12 mouse cellular contexts compared by ENCODE assay signal in the genomic region with DNA sequence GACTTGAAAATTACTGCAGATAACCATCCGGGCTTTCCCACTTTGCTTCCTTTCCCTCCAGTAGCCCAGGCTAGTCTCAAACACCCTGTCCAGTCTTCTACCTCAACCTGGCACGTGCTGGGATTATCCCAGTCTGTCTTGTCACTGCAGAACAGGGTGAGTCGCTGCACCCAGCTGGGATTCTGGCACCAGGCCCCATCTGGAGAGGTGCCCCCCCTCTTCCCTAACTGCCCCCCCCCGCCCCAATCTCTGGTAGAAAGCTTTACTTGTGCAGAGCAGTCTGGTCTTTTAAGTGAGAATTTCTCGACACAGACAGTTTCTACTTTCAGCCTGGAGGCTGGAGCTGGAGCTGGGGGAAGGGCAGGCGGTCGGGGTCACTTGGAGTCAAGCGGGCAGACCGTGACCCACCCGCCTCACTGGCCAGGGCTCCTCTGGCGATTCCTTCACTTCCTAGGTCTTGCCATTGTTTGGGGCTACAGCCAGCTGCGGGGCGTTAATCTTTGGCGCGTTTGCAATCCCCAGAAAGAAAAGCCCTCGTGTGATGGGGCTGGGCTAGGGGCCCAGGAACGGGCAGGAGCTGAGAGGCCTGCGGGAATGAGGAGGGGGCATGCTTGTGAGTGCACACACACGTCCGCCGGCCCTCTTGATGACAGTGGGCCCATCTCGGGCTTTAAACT. TPM values are rescaled to one million over a fixed set of nuclear protein-coding genes. Genes with fewer than 3 reads are reported as not detected.
DNase-seq lines count a peak whose midpoint lies in the region; ATAC-seq and TF ChIP-seq lines count a peak whose summit lies in the region.
"Had no signal": no experiment of that assay in that cellular context is flagged by ENCODE, and none has a peak within 500 bp of the region (broad histone marks: within the 10 kb centered on the region; RNA-seq: fewer than 3 reads in every experiment).

No protein-coding gene starts in this region.

- no peak for ATAC-seq in forebrain, embryonic 15.5 days (replicated peaks)
- no peak for ATAC-seq in activated CD4-positive, CD25-positive, alpha-beta regulatory T cell, adult 4 months

- TF ChIP-seq CTCF in gastrocnemius, adult 2 months (IDR thresholded peaks at IDR 0.05), result no peak
- TF ChIP-seq CTCF in E14TG2a.4 (conservative IDR thresholded peaks at IDR 0.05; ENCODE audit: low read length), result no peak

- H3K36me3 ChIP-seq in E14TG2a.4 (ENCODE audit: insufficient read depth, low read length), result no peaks in the 10 kb centered on the region
- no peaks in the 10 kb centered on the region for H3K36me3 ChIP-seq in forebrain, embryonic 15.5 days
- H3K36me3 ChIP-seq in midbrain, embryonic 10.5 days, result peaks cover 6% of the 10 kb centered on the region; the same call in 1 of the 2 replicates
- H3K36me3 ChIP-seq: liver, embryonic 13.5 days had no signal

- DNase-seq in gastrocnemius, adult 2 months, result no peak
- DNase-seq in gastrocnemius, postnatal 10 days, result no peak
- DNase-seq in midbrain, embryonic 10.5 days (ENCODE audit: low spot score), result peak; percentile 92
- no peak for DNase-seq in gastrocnemius, postnatal 4 days (ENCODE audit: low spot score in 2 of 2)
- DNase-seq in adrenal gland, adult (ENCODE audit: inconsistent age in 2 of 2, low spot score in 1 of 2), result no peak
- DNase-seq: cerebellum, postnatal 36 days; liver, embryonic 13.5 days; thymus, adult 2 months had no signal

- intact Hi-C loops in gastrocnemius, adult 2 months (cut with DNase I), result no loop called here

- peaks cover 85% of the 10 kb centered on the region for H3K27me3 ChIP-seq in E14TG2a.4 (ENCODE audit: insufficient read depth, low read length)
- peaks cover 43% of the 10 kb centered on the region for H3K27me3 ChIP-seq in forebrain, embryonic 15.5 days
- peaks cover 99% of the 10 kb centered on the region for H3K27me3 ChIP-seq in midbrain, embryonic 10.5 days (ENCODE audit: low read depth, poor library complexity, severe bottlenecking)

- no peaks in the 10 kb centered on the region for H3K9me3 ChIP-seq in E14TG2a.4 (ENCODE audit: low read length)
- H3K9me3 ChIP-seq in forebrain, embryonic 15.5 days, result no peaks in the 10 kb centered on the region
- H3K9me3 ChIP-seq in midbrain, embryonic 10.5 days (replicated peaks), result no peaks in the 10 kb centered on the region
- H3K9me3 ChIP-seq: liver, embryonic 13.5 days had no signal

- no peak overlapping the region for H3K27ac ChIP-seq in gastrocnemius, adult 2 months
- H3K27ac ChIP-seq in forebrain, embryonic 15.5 days (replicated peaks), result 0 out of 2 replicates have a peak overlapping the region, but pooled peaks have one; percentile 17
- peak overlapping the region; percentile 88 for H3K27ac ChIP-seq in midbrain, embryonic 10.5 days (replicated peaks)
- H3K27ac ChIP-seq: liver, embryonic 13.5 days had no signal

- peaks cover 40% of the 10 kb centered on the region for H3K4me1 ChIP-seq in E14TG2a.4 (replicated peaks; ENCODE audit: low read depth, low read length)
- H3K4me1 ChIP-seq in forebrain, embryonic 15.5 days, result peaks cover 41% of the 10 kb centered on the region
- peaks cover 90% of the 10 kb centered on the region for H3K4me1 ChIP-seq in midbrain, embryonic 10.5 days
- H3K4me1 ChIP-seq: liver, embryonic 13.5 days had no signal

- WGBS in forebrain, embryonic 15.5 days, result 2% methylated on average over 22 of the region's 22 CpGs
- WGBS in midbrain, embryonic 10.5 days, result 1% methylated on average over 22 of the region's 22 CpGs

- peak overlapping the region; percentile 17; the same call in 1 of the 2 replicates for H3K4me2 ChIP-seq in forebrain, embryonic 15.5 days (replicated peaks)
- H3K4me2 ChIP-seq: liver, embryonic 13.5 days had no signal

- peak overlapping the region; percentile 15; the same call in 1 of the 2 replicates for H3K4me3 ChIP-seq in gastrocnemius, adult 2 months
- H3K4me3 ChIP-seq in E14TG2a.4 (replicated peaks; ENCODE audit: low read length), result peak overlapping the region; percentile 52
- H3K4me3 ChIP-seq in forebrain, embryonic 15.5 days, result no peak overlapping the region
- peak overlapping the region; percentile 41 for H3K4me3 ChIP-seq in midbrain, embryonic 10.5 days
- H3K4me3 ChIP-seq: liver, embryonic 13.5 days had no signal

- H3K9ac ChIP-seq in forebrain, embryonic 15.5 days (replicated peaks), result no peak overlapping the region
- H3K9ac ChIP-seq: liver, embryonic 13.5 days had no signal

RNA-seq across cellular contexts. Expression of a gene that starts 22.4 kb away (rescaled TPM):
- total RNA-seq in gastrocnemius, adult 2 months (2021), result 1 to 10 TPM; 1.8 to 1.9 TPM
- total RNA-seq in gastrocnemius, postnatal 10 days (2021), result 10 to 100 TPM in 1 of 2 experiments, 1 to 10 TPM in 1; 8.3 to 11.3 TPM
- polyA plus RNA-seq in forebrain, embryonic 15.5 days (2015; fragmentation: Nextera tagmentation; extraction: Ambion mirVana), result 0.08 TPM in 1 of 2 replicates, not detected in the other
- 1.3 and 1.8 TPM in 2 replicates for polyA plus RNA-seq in midbrain, embryonic 10.5 days (2016; fragmentation: Nextera tagmentation; extraction: Ambion mirVana)
- not detected for polyA plus RNA-seq in activated CD4-positive, CD25-positive, alpha-beta regulatory T cell, adult 4 months (2017; shearing (Covaris generic))
- 10 to 100 TPM; 21.6 to 22.3 TPM for total RNA-seq in gastrocnemius, postnatal 4 days (2021)
- polyA plus RNA-seq: heart, postnatal 0 days; liver, embryonic 13.5 days had no signal
